22 mouse cellular contexts compared by ENCODE assay signal in the genomic region with DNA sequence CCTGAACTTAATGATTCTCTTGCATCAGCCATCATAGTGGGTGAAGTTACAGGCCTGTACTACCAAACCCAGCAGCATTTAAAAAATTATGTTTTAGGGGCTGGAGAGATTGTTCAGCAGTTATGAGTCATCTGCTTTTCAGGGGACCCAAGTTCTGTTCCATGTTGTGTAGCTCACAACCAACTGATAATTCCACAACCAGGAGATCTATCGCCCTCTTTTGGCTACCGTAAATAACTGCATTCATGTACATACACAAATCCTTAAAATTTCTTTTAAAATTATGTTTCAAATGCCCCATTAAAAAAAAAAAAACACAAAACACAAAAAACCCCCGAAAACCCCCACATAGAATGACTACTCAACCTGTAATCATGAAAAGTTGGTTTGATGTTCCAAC.
DNase-seq lines count a peak whose midpoint lies in the region; ATAC-seq and TF ChIP-seq lines count a peak whose summit lies in the region.
"Had no signal": no experiment of that assay in that cellular context is flagged by ENCODE, and none has a peak within 500 bp of the region (broad histone marks: within the 10 kb centered on the region; RNA-seq: fewer than 3 reads in every experiment).

No protein-coding gene starts in this region.

- no peaks in the 10 kb centered on the region for H3K36me3 ChIP-seq in heart, adult 2 months (ENCODE audit: control insufficient read depth, insufficient read depth, low read length)
- H3K36me3 ChIP-seq in midbrain, postnatal 0 days (ENCODE audit: insufficient read depth, low read length): no peaks in the 10 kb centered on the region
- H3K36me3 ChIP-seq in midbrain, embryonic 11.5 days (ENCODE audit: control insufficient read depth, insufficient read depth, low read length): no peaks in the 10 kb centered on the region
- H3K36me3 ChIP-seq: liver, embryonic 15.5 days; neural tube, embryonic 12.5 days had no signal

- H3K4me1 ChIP-seq in heart, adult 2 months (ENCODE audit: control insufficient read depth, insufficient read depth, low read length): peaks cover 2% of the 10 kb centered on the region; the same call in 1 of the 2 replicates
- H3K4me1 ChIP-seq in midbrain, postnatal 0 days (ENCODE audit: insufficient read depth, low read length): no peaks in the 10 kb centered on the region
- H3K4me1 ChIP-seq in midbrain, embryonic 11.5 days (ENCODE audit: control insufficient read depth, insufficient read depth, low read length): no peaks in the 10 kb centered on the region
- H3K4me1 ChIP-seq: forebrain, embryonic 13.5 days; neural tube, embryonic 12.5 days had no signal

- DNase-seq in heart, adult 2 months: no peak
- no peak for DNase-seq in heart, adult 11 months
- no peak for DNase-seq in midbrain, postnatal 0 days (ENCODE audit: low spot score)
- DNase-seq in midbrain, embryonic 11.5 days (ENCODE audit: low spot score, missing footprints): no peak
- DNase-seq in ZHBTc4 (ENCODE audit: low read depth, low spot score): peak; percentile 48
- DNase-seq in spleen, postnatal 10 days (ENCODE audit: low spot score in 2 of 2): no peak
- DNase-seq in gastrocnemius, adult 8-10 months (ENCODE audit: low spot score in 2 of 2): no peak
- no peak for DNase-seq in layer of hippocampus, postnatal 25 days (ENCODE audit: extremely low spot score in 1 of 2, low spot score in 1 of 2)
- DNase-seq: adrenal gland, postnatal 36 days; B cell, adult 2 months; cerebellum, postnatal 25 days; heart, postnatal 4 days; kidney, adult 8-10 months; kidney, postnatal 4 days; layer of hippocampus, postnatal 36 days; left cerebral cortex, postnatal 4 days; right cerebral cortex, postnatal 14 days; thymus, postnatal 36 days had no signal

- intact Hi-C loops in heart, adult 2 months (cut with DNase I): no loop called here

- 86% methylated on average over 3 of the region's 3 CpGs for WGBS in heart, adult 2 months
- WGBS in midbrain, postnatal 0 days: 74% methylated on average over 3 of the region's 3 CpGs
- WGBS in midbrain, embryonic 11.5 days: 75% methylated on average over 3 of the region's 3 CpGs

- H3K9ac ChIP-seq in heart, adult 2 months (ENCODE audit: low read depth, low read length): no peak overlapping the region
- H3K9ac ChIP-seq in midbrain, postnatal 0 days (replicated peaks; ENCODE audit: low read length, poor library complexity, severe bottlenecking): no peak overlapping the region
- no peak overlapping the region for H3K9ac ChIP-seq in midbrain, embryonic 11.5 days (ENCODE audit: low read length)
- H3K9ac ChIP-seq: forebrain, embryonic 13.5 days; liver, embryonic 15.5 days; neural tube, embryonic 12.5 days had no signal

- no peaks in the 10 kb centered on the region for H3K79me2 ChIP-seq in heart, adult 2 months (replicated peaks; ENCODE audit: control insufficient read depth, insufficient read depth, low read length)

- H3K9me3 ChIP-seq in midbrain, postnatal 0 days (ENCODE audit: low read length): no peaks in the 10 kb centered on the region
- no peaks in the 10 kb centered on the region for H3K9me3 ChIP-seq in midbrain, embryonic 11.5 days (ENCODE audit: control insufficient read depth, low read length)
- H3K9me3 ChIP-seq: forebrain, embryonic 13.5 days; liver, embryonic 15.5 days; neural tube, embryonic 12.5 days had no signal

- peak; percentile 16 for TF ChIP-seq CTCF in heart, adult 2 months (IDR thresholded peaks at IDR 0.05)
- TF ChIP-seq CTCF in midbrain, postnatal 0 days (IDR thresholded peaks at IDR 0.05): peak; percentile 5; the same call in 1 of the 2 replicates

- no peak for TF ChIP-seq POLR2A in heart, adult 2 months (IDR thresholded peaks at IDR 0.05; ENCODE audit: insufficient read depth, low read depth, low read length)

- ATAC-seq in midbrain, postnatal 0 days (ENCODE audit: low FRiP score): no peak
- ATAC-seq in midbrain, embryonic 11.5 days (ENCODE audit: low FRiP score): no peak
- ATAC-seq: forebrain, embryonic 13.5 days; hindbrain, postnatal 0 days had no signal

- H3K27ac ChIP-seq in heart, adult 2 months: no peak overlapping the region
- H3K27ac ChIP-seq in midbrain, postnatal 0 days (ENCODE audit: low read depth, low read length): no peak overlapping the region
- no peak overlapping the region for H3K27ac ChIP-seq in midbrain, embryonic 11.5 days (ENCODE audit: low read depth, low read length)
- H3K27ac ChIP-seq: forebrain, embryonic 13.5 days; hindbrain, postnatal 0 days; liver, embryonic 15.5 days; neural tube, embryonic 12.5 days had no signal

- H3K27me3 ChIP-seq in heart, adult 2 months (ENCODE audit: control insufficient read depth, insufficient read depth, low read length): no peaks in the 10 kb centered on the region
- no peaks in the 10 kb centered on the region for H3K27me3 ChIP-seq in midbrain, postnatal 0 days (ENCODE audit: insufficient read depth, low read length)
- H3K27me3 ChIP-seq in midbrain, embryonic 11.5 days (ENCODE audit: control insufficient read depth, insufficient read depth, low read length): no peaks in the 10 kb centered on the region
- H3K27me3 ChIP-seq: forebrain, embryonic 13.5 days; liver, embryonic 15.5 days; neural tube, embryonic 12.5 days had no signal

- TF ChIP-seq EP300 in heart, adult 2 months (IDR thresholded peaks at IDR 0.05; ENCODE audit: insufficient read depth, low read depth, low read length): no peak

- H3K4me2 ChIP-seq in midbrain, postnatal 0 days (ENCODE audit: low read depth, low read length, poor library complexity, severe bottlenecking): no peak overlapping the region
- H3K4me2 ChIP-seq in midbrain, embryonic 11.5 days: no peak overlapping the region
- H3K4me2 ChIP-seq: forebrain, embryonic 13.5 days; liver, embryonic 15.5 days; neural tube, embryonic 12.5 days had no signal

- H3K4me3 ChIP-seq in heart, adult 2 months: no peak overlapping the region
- H3K4me3 ChIP-seq in midbrain, postnatal 0 days (ENCODE audit: low read depth, low read length): no peak overlapping the region
- no peak overlapping the region for H3K4me3 ChIP-seq in midbrain, embryonic 11.5 days (ENCODE audit: low read depth, low read length)
- H3K4me3 ChIP-seq: forebrain, embryonic 13.5 days; liver, embryonic 15.5 days; neural tube, embryonic 12.5 days had no signal
